Mouse (Mus musculus) stomach, postnatal 0 days (tissue): ENCODE data around the gene Tvp23b.

Experiments
- CTCF ChIP-seq: IDR thresholded peaks from 2 replicates; pipeline ENCODE4 v1.5.1; 2016; ENCODE audit warnings: antibody characterized with exemption, low read depth, mild to moderate bottlenecking, moderate library complexity
- EP300 ChIP-seq: optimal IDR thresholded peaks from 2 replicates; pipeline ENCODE3; 2016; ENCODE audit warnings: antibody characterized with exemption

GRCm38 (mm10) chr11:62846961-62847654, 32.1 kb upstream of the Tvp23b start, which contains the start of gene Fbxw10:
- no peak for TF ChIP-seq CTCF
- TF ChIP-seq EP300: no peak
